Mouse (Mus musculus) testis, adult 2 months (tissue): ENCODE measurements around the gene Arl4c.

Experiments used
- CTCF ChIP-seq: fragments of 200-500 bp; IDR thresholded peaks from 2 replicates; pipeline ENCODE4 v1.5.1; 2012; ENCODE audit warnings: low read depth, mild to moderate bottlenecking, inconsistent platforms, low read length, moderate library complexity; ENCODE audit not compliant: control insufficient read depth, insufficient read depth, insufficient replicate concordance
- POLR2A ChIP-seq: fragments of 200-500 bp; IDR thresholded peaks from 2 replicates; pipeline ENCODE4 v1.6.1; 2012; ENCODE audit warnings: low read depth, mild to moderate bottlenecking, inconsistent platforms, low read length, moderate library complexity; ENCODE audit not compliant: control insufficient read depth

DNA sequence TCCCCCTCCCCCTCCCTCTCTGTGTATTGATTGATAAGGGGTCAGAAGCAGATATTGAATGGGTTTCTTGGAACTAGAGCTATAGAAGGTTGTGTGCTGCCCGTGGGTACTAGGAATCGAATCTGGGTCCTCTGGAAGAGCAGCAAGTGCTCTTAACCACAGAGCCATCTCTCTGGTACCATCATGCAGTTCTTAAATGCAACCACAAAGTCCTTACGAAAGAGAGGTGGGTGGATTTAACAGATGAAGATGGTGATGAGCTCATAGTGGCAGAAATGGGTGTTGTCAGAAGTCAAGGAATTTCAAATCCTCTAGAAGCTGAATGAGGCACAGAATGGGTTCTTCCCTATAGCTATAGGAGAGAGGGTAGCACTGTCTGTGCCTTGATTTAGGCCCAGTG is 40.8 kb downstream of the Arl4c start:
- TF ChIP-seq POLR2A (no peak), CTCF (no peak)
